Mouse (Mus musculus): ENCODE measurements at regions not wholly inside any gene's neighbourhood (a gene's known extent, or its start where the extent isn't known, plus 50 kb on each side); places are given as distances from the start of the nearest gene placed in this dataset.

DNA sequence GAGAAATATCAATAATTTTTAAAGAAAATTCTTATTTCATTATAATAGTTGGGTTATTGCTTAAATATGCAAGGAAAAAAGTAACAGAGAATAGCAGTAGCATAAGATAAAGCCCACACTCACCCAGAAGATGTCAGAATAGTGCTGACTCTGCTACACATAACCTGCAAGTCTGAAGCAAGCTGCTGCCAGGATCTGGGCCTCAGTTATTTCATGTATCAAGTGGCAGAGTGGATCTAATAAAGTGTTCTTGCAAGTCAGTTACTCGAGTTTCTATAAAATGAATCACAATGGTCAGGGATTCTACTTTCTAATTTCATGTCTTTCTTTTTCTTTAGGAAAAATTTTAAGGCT lies 466.2 kb downstream of the Klhl13 start:
- DNase-seq (ENCODE audit: extremely low read depth, low read depth, low spot score): no peak

DNA sequence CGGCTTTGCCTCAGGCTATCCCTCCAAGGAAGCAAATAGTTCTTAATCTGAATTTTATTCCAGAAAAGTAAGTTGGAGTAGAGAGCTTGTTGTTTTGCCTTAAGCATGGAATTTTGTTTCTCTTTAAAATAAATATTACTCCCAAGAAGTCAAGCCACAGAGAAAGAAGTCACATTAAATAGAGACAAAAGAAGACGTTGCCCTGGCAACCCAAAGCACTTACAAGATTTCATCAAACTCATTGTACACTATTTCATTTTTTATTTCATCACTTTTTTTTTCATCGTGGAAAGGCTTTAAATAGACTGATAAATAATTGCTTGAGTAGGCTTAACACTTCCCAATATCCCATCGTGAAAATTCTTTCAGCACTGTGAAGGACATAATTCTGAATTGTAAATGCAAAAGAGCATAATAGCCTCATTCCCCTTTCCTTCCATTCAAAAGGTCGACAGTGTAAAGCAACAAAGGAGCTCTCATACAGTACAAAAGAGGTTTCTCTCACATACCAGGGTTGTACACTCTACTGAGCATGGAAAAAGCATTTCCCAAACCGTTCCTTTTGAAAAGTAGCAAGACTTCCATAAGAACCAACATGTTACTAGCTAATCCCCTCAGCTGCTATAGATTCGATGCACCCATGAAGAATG lies 466.7 kb downstream of the Klhl13 start:
- no peak for DNase-seq (ENCODE audit: extremely low read depth, low read depth, low spot score)

DNA sequence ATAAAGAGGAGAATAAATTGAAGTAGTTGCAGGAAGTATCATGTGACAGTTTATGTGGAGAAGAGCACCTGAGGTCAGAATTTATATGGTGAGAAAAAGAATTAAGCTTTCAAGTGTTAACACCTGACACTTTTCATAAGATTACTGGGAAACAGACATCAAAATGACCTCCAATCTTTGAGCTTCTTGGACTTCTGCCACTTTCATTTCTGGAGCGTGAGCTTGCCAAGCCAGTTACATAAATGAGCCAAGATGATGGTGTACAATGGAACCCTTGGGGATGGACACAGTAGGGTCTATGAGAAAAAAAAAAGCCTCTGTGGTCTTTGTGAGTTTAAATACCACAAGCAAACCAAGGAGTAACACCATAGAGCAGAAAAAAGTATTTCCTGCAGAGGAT lies 495.1 kb downstream of the Klhl13 start:
- no peak for DNase-seq (ENCODE audit: extremely low read depth, low read depth, low spot score)

DNA sequence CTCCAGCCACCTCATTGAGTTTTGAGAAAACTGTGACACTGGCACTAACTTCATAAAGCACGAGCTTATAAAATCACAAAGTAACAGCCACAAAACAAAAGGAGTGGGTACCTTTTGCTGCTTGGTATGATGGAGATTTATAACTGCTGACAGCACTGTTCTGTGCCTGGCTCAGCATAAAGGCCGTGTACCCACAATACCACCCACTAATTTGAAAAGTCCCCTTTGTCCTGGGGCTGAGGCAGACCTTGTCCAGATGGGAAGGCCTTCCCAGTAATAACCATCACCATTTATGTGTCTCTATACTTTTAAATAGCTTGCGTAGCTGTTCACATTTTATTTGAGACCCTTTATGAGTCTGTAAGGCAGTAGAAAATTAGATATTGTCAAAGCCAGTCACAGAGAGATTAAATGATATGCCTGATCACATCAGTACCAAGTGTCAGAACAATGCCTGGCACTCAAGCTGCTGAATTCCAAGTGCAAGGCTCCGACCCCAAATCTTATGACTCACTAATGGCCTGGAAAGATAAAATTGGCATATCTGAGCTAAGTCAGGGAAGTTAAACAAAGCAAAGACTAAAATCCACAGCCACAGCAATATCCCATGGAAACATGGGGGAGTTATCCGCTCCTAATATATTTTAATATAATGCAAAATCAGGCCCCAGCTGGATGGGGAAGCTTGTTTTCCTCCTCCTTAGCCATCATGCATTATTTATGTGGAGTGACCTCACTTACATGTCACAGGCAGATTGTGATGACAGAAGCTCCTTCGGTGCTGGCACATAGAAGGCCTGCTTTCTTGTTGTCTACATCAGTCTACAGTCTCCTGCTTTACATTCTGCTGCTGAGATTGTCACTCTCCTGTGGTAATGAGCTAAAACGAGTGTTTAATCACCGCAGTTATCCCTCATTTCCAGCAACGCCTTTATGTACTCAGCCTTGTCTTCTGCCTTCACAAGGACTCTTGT lies 515.1 kb downstream of the Klhl13 start:
- no peak for DNase-seq (ENCODE audit: extremely low read depth, low read depth, low spot score)

DNA sequence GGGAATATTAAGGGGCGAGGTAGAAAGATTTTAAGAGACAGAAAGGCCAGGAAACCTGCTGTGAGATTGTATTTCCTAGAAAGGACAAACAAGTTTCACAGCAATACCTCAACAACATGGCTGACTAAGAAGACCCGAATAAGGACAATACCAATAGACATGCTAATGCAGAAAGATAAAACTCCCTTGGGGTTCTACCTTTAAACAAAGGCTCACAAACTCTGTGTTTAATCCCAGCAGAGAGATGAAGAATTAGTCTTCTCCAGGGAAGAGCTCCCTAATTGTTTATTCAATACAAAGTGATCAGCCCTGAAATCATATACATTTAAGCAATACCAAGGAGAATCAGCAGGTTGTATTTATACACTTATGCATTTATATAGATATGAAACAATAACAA lies 516.1 kb downstream of the Klhl13 start:
- no peak for DNase-seq (ENCODE audit: extremely low read depth, low read depth, low spot score)

DNA sequence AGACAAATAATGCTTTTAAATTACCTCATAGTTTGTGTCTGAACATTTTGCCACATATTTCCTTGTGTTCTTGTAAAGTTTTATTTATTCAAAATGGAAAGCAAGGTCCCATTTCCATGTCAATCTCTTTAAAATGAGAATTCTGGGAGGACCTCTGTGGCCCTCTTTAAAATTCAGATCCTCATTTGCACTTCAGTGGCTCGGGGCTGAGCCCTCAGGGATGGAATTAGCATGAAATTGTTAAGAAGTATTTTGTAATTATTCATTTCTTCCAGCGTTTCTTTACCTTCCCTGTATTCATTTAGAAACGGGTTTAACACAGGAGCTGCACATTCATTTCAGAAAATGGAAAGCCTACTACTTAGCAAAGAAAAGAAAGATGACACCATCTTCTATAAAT lies 531.7 kb downstream of the Klhl13 start:
- no peak for DNase-seq (ENCODE audit: extremely low read depth, low read depth, low spot score)

DNA sequence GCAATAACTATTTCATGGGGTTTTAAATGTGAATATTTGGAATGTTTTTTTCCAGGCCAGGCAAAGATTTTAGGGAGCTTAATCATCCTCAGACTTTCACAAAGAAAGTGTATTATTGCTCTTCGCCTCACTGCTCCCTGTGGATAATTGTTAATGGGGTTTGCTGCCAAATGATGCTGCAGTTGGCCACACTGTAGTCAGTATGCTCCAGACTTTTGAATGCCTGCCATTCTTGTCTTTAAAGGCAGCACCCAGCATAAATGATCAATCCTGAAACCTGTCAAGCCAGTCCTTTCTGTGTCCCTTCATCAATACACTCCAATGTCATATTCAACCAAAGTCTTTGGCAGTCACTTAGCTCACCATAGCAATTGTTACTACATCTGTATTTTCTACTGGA lies 559.7 kb downstream of the Klhl13 start:
- no peak for DNase-seq (ENCODE audit: extremely low read depth, low read depth, low spot score)

DNA sequence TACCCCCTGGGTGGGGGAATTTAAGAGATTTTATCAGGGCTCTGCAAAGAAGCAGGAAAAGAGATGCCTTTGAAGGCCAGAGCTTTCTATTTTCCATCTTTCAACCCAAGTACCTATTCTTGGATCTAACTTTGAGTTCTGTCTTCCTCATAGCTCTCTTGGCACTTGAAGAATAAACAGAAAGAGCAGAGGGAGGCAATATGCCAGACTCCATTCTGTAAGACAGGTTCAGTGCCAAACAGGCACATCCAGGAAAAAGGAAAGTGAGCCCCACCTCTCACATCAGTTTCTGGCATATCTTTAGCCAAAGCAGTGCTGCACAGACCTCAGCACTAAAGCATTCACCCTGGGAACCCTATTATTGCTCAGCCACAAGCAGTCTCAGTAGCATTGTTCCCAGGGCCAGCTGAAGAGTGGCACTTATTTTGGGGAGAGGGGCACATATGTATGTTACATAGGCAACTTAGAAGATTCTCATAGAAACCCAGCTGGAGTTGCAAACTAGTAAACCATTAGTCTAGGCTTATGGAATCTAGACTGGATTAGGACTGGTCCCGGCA lies 594.8 kb downstream of the Klhl13 start:
- DNase-seq (ENCODE audit: extremely low read depth, low read depth, low spot score): no peak

DNA sequence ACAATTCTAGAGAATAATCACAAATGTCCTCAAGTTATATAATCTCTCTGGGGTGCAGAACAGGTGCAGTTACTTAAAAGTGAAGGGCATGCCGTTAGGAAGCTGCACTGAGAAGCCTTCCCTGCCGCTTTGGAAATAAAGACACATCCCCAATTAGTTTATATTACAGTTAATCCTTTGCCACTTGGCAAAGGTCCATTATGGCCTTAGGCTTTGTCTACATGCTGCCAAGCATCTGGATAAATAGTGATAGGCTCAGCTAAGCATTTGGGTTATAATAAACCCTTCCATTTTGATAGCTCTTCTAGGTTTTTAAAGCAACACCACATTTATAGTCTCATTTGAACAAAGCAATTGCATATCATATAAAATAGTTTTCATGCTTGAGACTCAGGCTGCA lies 625.6 kb downstream of the Klhl13 start:
- no peak for DNase-seq (ENCODE audit: extremely low read depth, low read depth, low spot score)

DNA sequence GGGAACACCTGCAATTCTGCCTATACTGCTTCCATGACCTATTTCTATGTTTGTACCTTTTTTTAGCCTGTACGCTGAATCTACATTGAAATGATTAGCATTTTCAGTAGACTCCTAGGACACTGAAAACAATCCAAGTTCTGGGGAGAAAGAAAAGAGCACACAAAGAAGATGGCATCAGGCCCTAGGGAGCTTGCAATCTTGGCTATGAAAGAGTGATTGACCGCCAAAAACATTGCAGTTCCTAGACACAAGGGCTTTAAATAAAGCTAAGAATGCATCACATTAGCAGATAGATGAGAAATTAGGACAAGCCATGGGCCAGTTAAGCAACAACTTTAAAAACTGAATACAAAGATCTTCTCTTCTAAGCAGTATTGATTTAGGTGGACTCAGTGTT lies 666.7 kb downstream of the Klhl13 start:
- peak; percentile 3 for DNase-seq (ENCODE audit: extremely low read depth, low read depth, low spot score)

DNA sequence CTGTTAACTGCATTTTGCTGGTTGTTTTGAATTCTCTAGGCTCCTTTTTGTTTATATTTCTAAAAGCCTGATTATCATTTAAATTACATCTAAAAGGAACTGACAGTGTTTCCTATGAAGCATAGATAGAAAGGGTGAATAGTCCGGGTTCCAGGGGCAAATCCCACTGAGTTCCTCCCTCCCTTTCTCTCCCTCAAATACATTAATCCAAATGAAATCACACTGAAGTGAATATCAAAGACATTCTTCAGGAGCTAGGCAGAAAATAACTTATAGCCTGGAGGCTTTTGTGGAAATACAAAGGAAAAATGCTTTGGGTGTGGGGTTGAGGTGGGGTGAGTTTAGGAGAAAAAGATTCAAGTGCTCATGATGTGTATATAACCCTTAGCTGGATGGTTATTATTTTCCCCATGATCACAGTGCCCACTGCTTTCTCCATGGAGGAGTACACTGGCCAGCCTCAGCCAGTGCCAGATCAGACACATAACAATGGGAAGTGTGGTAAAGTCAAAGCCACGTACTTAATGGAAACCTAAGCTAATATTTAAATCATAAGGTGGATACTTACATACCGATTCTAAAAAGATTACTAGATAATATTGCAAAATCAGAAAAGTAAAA lies 707.0 kb downstream of the Klhl13 start:
- no peak for DNase-seq (ENCODE audit: extremely low read depth, low read depth, low spot score)

Data from fat pad, adult 2 months (tissue).